Mouse (Mus musculus) ES-CJ7 (cell line): Measurements from ENCODE around the gene Fyn.

ENCODE experiments used
- DNase-seq: peaks from one replicate; pipeline ENCODE4 v3.0.0; 2011; ENCODE audit warnings: low read depth, low spot score

The Fyn gene

DNA sequence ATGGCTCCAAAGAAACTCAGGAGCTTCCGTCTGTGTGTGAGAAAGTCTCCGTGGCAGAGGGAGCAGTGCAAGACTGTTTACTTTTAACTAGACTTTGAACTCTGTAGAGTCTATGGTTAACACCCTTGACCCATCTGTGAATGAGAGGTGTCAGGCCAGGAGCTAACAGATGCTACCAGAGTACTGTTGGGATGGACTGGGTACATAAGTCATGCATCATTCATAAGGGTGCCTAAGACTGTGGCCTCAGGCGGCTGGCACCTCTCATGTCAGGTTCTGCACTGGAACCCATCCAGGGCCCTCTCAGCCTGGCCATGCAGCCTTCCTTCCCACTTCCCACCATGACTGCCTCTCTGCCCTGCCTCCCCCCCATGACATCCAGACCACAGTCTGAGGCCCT lies 166.7 kb downstream of the Fyn start:
- DNase-seq: no peak

DNA sequence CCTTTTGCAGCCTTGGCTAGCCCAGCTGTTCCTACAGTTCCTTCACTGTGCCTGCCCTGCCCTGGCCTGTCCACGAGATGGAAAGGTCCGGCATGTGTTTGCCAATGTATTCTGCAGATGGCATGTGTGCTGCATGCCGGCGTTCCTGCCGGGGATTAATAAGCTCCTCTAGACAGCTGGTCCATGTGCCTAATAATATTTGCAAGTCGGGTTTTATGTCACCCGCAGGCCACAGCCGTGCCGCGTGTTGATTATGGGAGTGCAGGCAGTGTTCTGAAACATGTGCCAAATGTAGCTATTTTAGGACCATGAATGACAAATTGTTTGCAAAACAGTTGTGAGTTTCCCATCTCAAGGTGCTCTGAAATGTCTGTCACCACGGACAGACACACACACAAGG lies 167.6 kb downstream of the Fyn start:
- DNase-seq: no peak

GRCm38 (mm10) chr10:39540012-39540647 lies 171.5 kb downstream of the Fyn start:
- no peak for DNase-seq

- no peak for DNase-seq
Measured at GRCm38 (mm10) chr10:39540995-39541394, 172.3 kb downstream of the Fyn start.

GRCm38 (mm10) chr10:39541451-39541874 lies 172.8 kb downstream of the Fyn start:
- DNase-seq: no peak

GRCm38 (mm10) chr10:39541951-39542521 lies 173.4 kb downstream of the Fyn start:
- DNase-seq: no peak

DNA sequence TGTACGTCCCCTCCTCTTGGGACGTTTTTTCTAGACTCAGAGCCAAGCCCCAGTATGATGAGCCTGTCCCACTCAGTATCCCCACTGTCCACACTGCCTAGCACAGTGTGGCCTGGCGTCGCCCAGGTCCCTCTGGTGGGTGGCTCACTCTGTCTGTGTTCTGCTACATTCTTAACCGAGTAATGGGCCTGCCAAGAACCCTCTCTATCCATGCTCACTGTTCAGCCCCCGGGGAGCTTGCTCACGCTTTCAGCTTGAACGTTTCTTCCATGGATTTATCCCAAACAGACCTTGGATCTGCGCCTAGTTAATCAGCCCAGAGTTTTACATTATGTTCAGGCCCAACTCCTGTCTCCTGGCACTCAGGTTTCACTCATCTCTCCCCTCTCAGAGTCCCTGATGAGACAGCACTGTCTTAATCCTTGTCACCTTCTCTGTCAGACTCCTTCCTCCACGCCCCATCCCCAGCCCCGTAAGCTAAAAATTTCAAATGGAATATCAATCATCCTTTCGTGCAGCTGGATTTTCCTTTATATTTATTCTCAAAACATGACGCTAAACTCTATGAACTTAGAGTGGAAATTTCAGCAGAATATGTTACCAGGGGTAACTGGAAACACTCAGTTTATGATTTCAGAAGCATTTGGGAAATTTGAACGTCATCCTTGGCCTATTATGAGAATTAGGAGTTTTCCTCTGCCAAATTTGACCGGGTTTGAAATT lies 174.0 kb downstream of the Fyn start:
- no peak for DNase-seq

DNA sequence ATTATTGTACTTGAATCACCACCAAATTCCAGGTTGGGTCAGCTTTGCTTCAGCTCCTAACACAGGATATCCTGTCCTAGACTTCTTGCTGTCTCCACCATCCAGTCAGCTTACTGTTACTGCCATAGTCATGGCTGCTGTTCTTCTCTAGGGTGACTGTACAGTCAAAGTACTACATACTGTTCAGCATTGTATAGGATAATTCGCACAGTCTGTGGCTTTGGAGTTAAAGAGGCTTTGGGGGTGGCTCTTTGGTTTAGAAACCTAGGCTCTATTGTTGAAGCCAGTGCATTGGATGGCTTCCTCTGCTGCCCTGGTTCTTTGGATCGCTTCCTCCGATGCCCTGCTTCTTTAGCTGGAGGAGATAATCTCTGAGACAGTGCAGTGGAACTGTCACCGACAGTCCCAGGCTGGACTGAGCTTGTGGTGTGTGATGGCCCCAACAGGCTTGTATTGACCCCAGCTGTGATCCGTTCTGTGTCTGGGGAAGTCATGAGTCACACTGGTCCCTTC lies 174.7 kb downstream of the Fyn start:
- no peak for DNase-seq

- no peak for DNase-seq
Measured at GRCm38 (mm10) chr10:39547369-39548074, 178.9 kb downstream of the Fyn start.

- DNase-seq: no peak
Measured at GRCm38 (mm10) chr10:39550791-39551190, 182.1 kb downstream of the Fyn start.

DNA sequence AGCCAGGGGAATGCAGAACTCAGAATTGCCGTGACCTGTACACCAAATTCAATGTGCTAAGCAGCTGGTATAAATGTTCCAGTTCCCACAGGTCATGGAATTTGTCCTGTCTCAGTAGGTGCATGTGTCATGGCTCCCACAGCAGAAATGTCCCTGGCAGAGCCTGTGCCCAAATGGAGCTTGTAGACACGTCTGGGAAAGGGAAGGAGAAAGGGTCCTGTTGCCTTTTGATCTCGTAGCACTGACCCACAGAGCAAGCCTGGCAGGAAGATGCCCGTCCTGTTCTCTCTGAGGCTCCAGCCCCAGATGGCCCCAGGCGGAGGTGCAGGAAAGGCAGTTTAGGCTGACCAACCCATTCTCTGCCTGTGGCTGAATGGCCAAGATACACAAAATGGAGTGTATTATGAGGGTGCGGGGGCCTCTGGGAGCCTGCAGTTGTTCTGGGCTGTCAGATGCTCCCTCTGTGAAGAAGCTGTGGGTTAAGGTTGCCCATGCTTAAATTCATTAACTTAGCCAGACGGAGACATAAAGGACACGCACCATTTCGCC lies 183.1 kb downstream of the Fyn start:
- no peak for DNase-seq

GRCm38 (mm10) chr10:39552351-39552814 lies 183.7 kb downstream of the Fyn start:
- no peak for DNase-seq

- no peak for DNase-seq
Measured at GRCm38 (mm10) chr10:39552903-39553302, 184.2 kb downstream of the Fyn start.

- peak; percentile 52 for DNase-seq
Measured at GRCm38 (mm10) chr10:39555289-39555715, 186.6 kb downstream of the Fyn start.

DNA sequence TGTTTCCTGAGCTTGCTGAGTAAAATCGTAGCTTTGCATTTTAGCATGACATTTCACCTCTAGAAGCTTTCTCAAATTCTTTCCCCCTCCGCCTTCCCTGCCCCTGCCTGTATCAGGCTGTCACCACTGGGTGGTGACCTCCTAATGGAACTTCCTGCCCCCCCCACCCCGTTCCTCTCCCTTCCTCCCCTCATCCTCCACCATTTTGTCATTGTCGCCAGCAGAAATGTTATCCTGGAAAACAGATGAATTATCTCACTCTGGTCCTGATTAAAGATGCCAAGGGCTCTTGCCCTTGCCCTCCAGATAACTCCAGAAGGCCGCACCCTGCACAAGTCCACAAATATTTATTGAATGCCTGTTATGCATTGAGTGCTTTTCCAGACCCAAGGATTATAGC lies 187.1 kb downstream of the Fyn start:
- no peak for DNase-seq

- DNase-seq: no peak
Measured at GRCm38 (mm10) chr10:39557360-39557759, 188.7 kb downstream of the Fyn start.

DNA sequence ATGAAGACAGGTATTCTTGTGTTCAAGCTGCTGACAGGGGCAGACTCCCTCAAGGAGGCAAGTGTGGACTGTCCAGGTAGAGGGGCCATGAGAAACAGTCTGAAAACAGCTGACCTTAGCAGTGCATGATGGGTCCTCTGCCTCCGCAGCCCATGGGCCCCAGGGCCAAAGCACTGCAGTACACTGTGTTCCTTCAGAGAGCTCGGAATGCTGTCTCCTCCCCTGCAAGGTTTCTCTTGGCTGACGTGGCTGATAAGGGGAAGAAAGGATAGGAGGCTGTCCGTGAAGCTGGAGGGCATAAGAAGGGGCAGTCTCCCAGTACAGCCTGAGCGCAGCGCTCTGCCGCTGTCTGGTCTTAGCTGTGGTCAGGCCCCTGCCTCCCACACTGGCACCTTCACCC lies 189.2 kb downstream of the Fyn start:
- DNase-seq: no peak

GRCm38 (mm10) chr10:39558492-39559005 lies 189.9 kb downstream of the Fyn start:
- no peak for DNase-seq

DNA sequence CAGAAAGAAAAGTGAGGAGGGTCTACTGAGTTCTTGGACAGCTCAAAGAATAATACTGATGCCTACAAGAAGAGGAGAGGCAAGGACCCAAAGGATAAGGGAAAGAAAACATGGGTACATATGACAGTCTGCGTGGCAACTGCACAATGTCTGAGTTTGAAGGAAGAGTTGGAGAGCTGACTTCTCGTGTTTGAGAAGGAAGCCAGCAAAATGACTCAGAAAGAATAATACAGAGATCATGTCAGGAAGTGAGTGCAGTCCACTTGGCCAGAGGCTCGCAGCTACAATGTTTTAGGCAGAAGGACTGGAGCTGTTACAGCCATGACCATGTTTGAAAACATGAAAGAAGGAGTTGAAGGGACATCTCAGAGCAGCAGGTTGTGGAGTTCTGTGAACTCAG lies 190.7 kb downstream of the Fyn start:
- no peak for DNase-seq

- no peak for DNase-seq
Measured at GRCm38 (mm10) chr10:39562383-39562782, 193.7 kb downstream of the Fyn start.

- no peak for DNase-seq
Measured at GRCm38 (mm10) chr10:39563552-39564223, 195.0 kb downstream of the Fyn start.
